Mouse (Mus musculus): ENCODE data around the gene Mmp24.
"Not testable (repeated sequence)": the region's sequence is repeated elsewhere in the genome, so short reads cannot be mapped to it uniquely, and the experiment has no call there.

GRCm38 (mm10) chr2:155832087-155832486 lies 56.9 kb downstream of the Mmp24 start:
- not testable (repeated sequence) for TF ChIP-seq EP300 (IDR thresholded peaks at IDR 0.05; ENCODE audit: insufficient read depth, low read depth, low read length); POLR2A (IDR thresholded peaks at IDR 0.05; ENCODE audit: insufficient read depth, low read length)
